Mouse (Mus musculus) kidney, embryonic 15.5 days (tissue): Measurements from ENCODE around the gene Abat. TPM values are rescaled to one million over a fixed set of nuclear protein-coding genes. Genes with fewer than 3 reads are reported as not detected.

Experiments
- ATAC-seq: fragments of 200-750 bp; cut with Nextera tagmentation; replicated peaks from 2 replicates; pipeline ENCODE4 v1.8.0; 2017; ENCODE audit warnings: moderate TSS enrichment; ENCODE audit not compliant: low FRiP score
- H3K27ac ChIP-seq: fragments of 300-500 bp; sonication (generic); 2 replicates; pipeline ENCODE4 v1.5.1; 2015; ENCODE audit warnings: mild to moderate bottlenecking, inconsistent platforms
- H3K27me3 ChIP-seq: fragments of 300-500 bp; sonication (generic); 2 replicates; pipeline ENCODE4 v1.6.1; 2015; ENCODE audit warnings: inconsistent platforms
- H3K36me3 ChIP-seq: fragments of 300-500 bp; sonication (generic); 2 replicates; pipeline ENCODE4 v1.6.1; 2015; ENCODE audit warnings: inconsistent platforms
- H3K4me1 ChIP-seq: fragments of 300-500 bp; sonication (generic); 2 replicates; pipeline ENCODE4 v1.6.1; 2015; ENCODE audit warnings: inconsistent platforms
- H3K4me2 ChIP-seq: fragments of 300-500 bp; sonication (generic); 2 replicates; pipeline ENCODE4 v1.6.1; 2015; ENCODE audit warnings: moderate library complexity, mild to moderate bottlenecking, inconsistent platforms
- H3K4me3 ChIP-seq: fragments of 300-500 bp; sonication (generic); replicated peaks from 2 replicates; pipeline ENCODE4 v1.5.1; 2015; ENCODE audit warnings: mild to moderate bottlenecking, inconsistent platforms
- H3K9ac ChIP-seq: fragments of 300-500 bp; sonication (generic); 2 replicates; pipeline ENCODE4 v1.6.1; 2015; ENCODE audit warnings: mild to moderate bottlenecking, inconsistent platforms
- H3K9me3 ChIP-seq: fragments of 300-500 bp; sonication (generic); replicated peaks from 2 replicates; pipeline ENCODE4 v1.6.1; 2016; ENCODE audit warnings: inconsistent platforms
- WGBS: fragments of 180-500 bp; shearing (Covaris S2); methylation state at CpG from one replicate; pipeline ENCODE4 v1.1.7; 2015; ENCODE audit warnings: mixed read lengths; 5-methylcytosine and 5-hydroxymethylcytosine counted together
- polyA plus RNA-seq: library from polyadenylated mRNA; unstranded; fragments of >200 nt; fragmentation: Nextera tagmentation; extraction: Ambion mirVana; gene quantifications from 2 replicates; pipeline ENCODE4 v1.2.1, GENCODE M21; 2015

The Abat gene
- polyA plus RNA-seq, 1 experiment from 2014 or later: 40.4 TPM

- H3K27ac ChIP-seq: no peak overlapping the region
- H3K4me3 ChIP-seq: no peak overlapping the region
- peaks cover 35% of the 10 kb centered on the region for H3K36me3 ChIP-seq
- H3K4me1 ChIP-seq: no peaks in the 10 kb centered on the region
- no peak for ATAC-seq
- H3K27me3 ChIP-seq: no peaks in the 10 kb centered on the region
- no peak overlapping the region for H3K9ac ChIP-seq
- H3K4me2 ChIP-seq: no peak overlapping the region
- WGBS: 83% methylated on average over 4 of the region's 4 CpGs
- no peaks in the 10 kb centered on the region for H3K9me3 ChIP-seq
Observed at GRCm38 (mm10) chr16:8578326-8578725, 65.1 kb downstream of the Abat start.

- Histone ChIP-seq H3K36me3 (peaks cover 35% of the 10 kb centered on the region), H3K27me3 (no peaks in the 10 kb centered on the region), H3K4me3 (no peak overlapping the region), H3K9me3 (no peaks in the 10 kb centered on the region), H3K4me2 (no peak overlapping the region), H3K9ac (no peak overlapping the region), H3K4me1 (no peaks in the 10 kb centered on the region), H3K27ac (no peak overlapping the region)
- ATAC-seq: no peak
- 78% methylated on average over 5 of the region's 5 CpGs for WGBS
Observed at GRCm38 (mm10) chr16:8579546-8579945, 66.3 kb downstream of the Abat start.

GRCm38 (mm10) chr16:8581661-8582239 is 68.5 kb downstream of the Abat start:
- H3K36me3 ChIP-seq: peaks cover 46% of the 10 kb centered on the region
- H3K27me3 ChIP-seq: no peaks in the 10 kb centered on the region
- no peak overlapping the region for H3K9ac ChIP-seq
- 93% methylated on average over 6 of the region's 6 CpGs for whole genome bisulfite sequencing
- no peak overlapping the region for H3K27ac ChIP-seq
- H3K4me2 ChIP-seq: no peak overlapping the region
- H3K4me1 ChIP-seq: no peaks in the 10 kb centered on the region
- H3K4me3 ChIP-seq: no peak overlapping the region
- ATAC-seq: no peak
- no peaks in the 10 kb centered on the region for H3K9me3 ChIP-seq

GRCm38 (mm10) chr16:8582579-8583295 is 69.5 kb downstream of the Abat start:
- Histone ChIP-seq H3K4me2 (no peak overlapping the region), H3K27ac (no peak overlapping the region), H3K9me3 (no peaks in the 10 kb centered on the region), H3K9ac (no peak overlapping the region), H3K4me3 (no peak overlapping the region), H3K36me3 (peaks cover 47% of the 10 kb centered on the region), H3K4me1 (no peaks in the 10 kb centered on the region), H3K27me3 (no peaks in the 10 kb centered on the region)
- no peak for ATAC-seq
- 97% methylated on average over 5 of the region's 5 CpGs for WGBS

GRCm38 (mm10) chr16:8584248-8584647 is 71.0 kb downstream of the Abat start:
- Histone ChIP-seq H3K4me2 (no peak overlapping the region), H3K27ac (no peak overlapping the region), H3K4me1 (no peaks in the 10 kb centered on the region), H3K9ac (no peak overlapping the region), H3K36me3 (peaks cover 50% of the 10 kb centered on the region), H3K4me3 (no peak overlapping the region), H3K9me3 (no peaks in the 10 kb centered on the region), H3K27me3 (no peaks in the 10 kb centered on the region)
- no peak for ATAC-seq
- WGBS: 77% methylated on average over 1 of the region's 1 CpGs

- ATAC-seq: no peak
- 84% methylated on average over 5 of the region's 5 CpGs for WGBS
Observed at GRCm38 (mm10) chr16:8585056-8585455, 71.8 kb downstream of the Abat start.

GRCm38 (mm10) chr16:8595411-8595810 is 82.2 kb downstream of the Abat start:
- no peaks in the 10 kb centered on the region for H3K4me1 ChIP-seq
- H3K27ac ChIP-seq: no peak overlapping the region
- no peaks in the 10 kb centered on the region for H3K27me3 ChIP-seq
- H3K9ac ChIP-seq: no peak overlapping the region
- no peak for ATAC-seq
- no peak overlapping the region for H3K4me2 ChIP-seq
- H3K4me3 ChIP-seq: no peak overlapping the region
- H3K36me3 ChIP-seq: no peaks in the 10 kb centered on the region
- H3K9me3 ChIP-seq: no peaks in the 10 kb centered on the region
- WGBS: 77% methylated on average over 4 of the region's 4 CpGs

More at GRCm38 (mm10) chr16:8585056-8585455, 71.8 kb downstream of the Abat start:
- no peaks in the 10 kb centered on the region for H3K27me3 ChIP-seq
- H3K9me3 ChIP-seq: no peaks in the 10 kb centered on the region
- no peak overlapping the region for H3K27ac ChIP-seq
- H3K4me2 ChIP-seq: no peak overlapping the region
- no peaks in the 10 kb centered on the region for H3K4me1 ChIP-seq
- no peak overlapping the region for H3K4me3 ChIP-seq
- H3K36me3 ChIP-seq: peaks cover 57% of the 10 kb centered on the region
- H3K9ac ChIP-seq: no peak overlapping the region

GRCm38 (mm10) chr16:8596336-8596735 is 83.1 kb downstream of the Abat start:
- ATAC-seq: peak; percentile 43
- H3K4me1 ChIP-seq: no peaks in the 10 kb centered on the region
- no peaks in the 10 kb centered on the region for H3K36me3 ChIP-seq
- no peak overlapping the region for H3K4me2 ChIP-seq
- 43% methylated on average over 4 of the region's 4 CpGs for WGBS
- no peak overlapping the region for H3K4me3 ChIP-seq
- H3K9ac ChIP-seq: no peak overlapping the region
- no peak overlapping the region for H3K27ac ChIP-seq
- no peaks in the 10 kb centered on the region for H3K27me3 ChIP-seq
- no peaks in the 10 kb centered on the region for H3K9me3 ChIP-seq

GRCm38 (mm10) chr16:8597516-8597915 is 84.3 kb downstream of the Abat start:
- Histone ChIP-seq H3K4me2 (no peak overlapping the region), H3K9ac (no peak overlapping the region), H3K27ac (no peak overlapping the region), H3K27me3 (no peaks in the 10 kb centered on the region), H3K36me3 (peaks cover 5% of the 10 kb centered on the region; the same call in 1 of the 2 replicates), H3K4me3 (no peak overlapping the region), H3K9me3 (no peaks in the 10 kb centered on the region), H3K4me1 (no peaks in the 10 kb centered on the region)
- 91% methylated on average over 5 of the region's 5 CpGs for WGBS
- no peak for ATAC-seq

GRCm38 (mm10) chr16:8603789-8604188 is 90.6 kb downstream of the Abat start:
- Histone ChIP-seq H3K27ac (no peak overlapping the region), H3K4me2 (no peak overlapping the region), H3K36me3 (peaks cover 19% of the 10 kb centered on the region; the same call in 1 of the 2 replicates), H3K9ac (no peak overlapping the region), H3K9me3 (no peaks in the 10 kb centered on the region), H3K4me1 (no peaks in the 10 kb centered on the region), H3K4me3 (no peak overlapping the region), H3K27me3 (no peaks in the 10 kb centered on the region)
- no peak for ATAC-seq
- WGBS: 83% methylated on average over 3 of the region's 3 CpGs

- ATAC-seq: no peak
- no peaks in the 10 kb centered on the region for H3K4me1 ChIP-seq
- H3K27me3 ChIP-seq: no peaks in the 10 kb centered on the region
- no peak overlapping the region for H3K9ac ChIP-seq
- no peak overlapping the region for H3K27ac ChIP-seq
- peaks cover 12% of the 10 kb centered on the region; the same call in 1 of the 2 replicates for H3K36me3 ChIP-seq
- no peak overlapping the region for H3K4me2 ChIP-seq
- WGBS: 72% methylated on average over 3 of the region's 3 CpGs
- H3K4me3 ChIP-seq: no peak overlapping the region
- H3K9me3 ChIP-seq: no peaks in the 10 kb centered on the region
Observed at GRCm38 (mm10) chr16:8610397-8610796, 97.2 kb downstream of the Abat start.

- Histone ChIP-seq H3K4me1 (no peaks in the 10 kb centered on the region), H3K27me3 (no peaks in the 10 kb centered on the region), H3K9me3 (no peaks in the 10 kb centered on the region), H3K4me2 (no peak overlapping the region), H3K4me3 (no peak overlapping the region), H3K27ac (no peak overlapping the region), H3K36me3 (peaks cover 12% of the 10 kb centered on the region; the same call in 1 of the 2 replicates), H3K9ac (no peak overlapping the region)
- 85% methylated on average over 8 of the region's 8 CpGs for WGBS
- no peak; the same call in 1 of the 2 replicates for ATAC-seq
Observed at GRCm38 (mm10) chr16:8612214-8613005, 99.2 kb downstream of the Abat start.
